Mouse (Mus musculus): Measurements from ENCODE around the gene Ank3. TPM values are rescaled to one million over a fixed set of nuclear protein-coding genes. Genes with fewer than 3 reads are reported as not detected.

Gene Ank3
- polyA plus RNA-seq, 1 experiment from 2014 or later: 86.7 TPM

GRCm38 (mm10) chr10:69581525-69581924 lies 183.0 kb downstream of the Ank3 start:
- no peak overlapping the region for H3K9ac ChIP-seq (ENCODE audit: low read depth, low read length)

GRCm38 (mm10) chr10:69583874-69584481 lies 185.4 kb downstream of the Ank3 start:
- no peak for ATAC-seq
- Histone ChIP-seq H3K9me3 (replicated peaks; ENCODE audit: control insufficient read depth, low read length, poor library complexity, severe bottlenecking) (no peaks in the 10 kb centered on the region), H3K27ac (ENCODE audit: low read length) (peak overlapping the region; percentile 36; the same call in 1 of the 2 replicates), H3K4me3 (ENCODE audit: low read depth, low read length) (no peak overlapping the region), H3K4me1 (ENCODE audit: control insufficient read depth, insufficient read depth, low read length) (peaks cover 26% of the 10 kb centered on the region), H3K9ac (ENCODE audit: low read depth, low read length) (no peak overlapping the region), H3K4me2 (ENCODE audit: low read length) (no peak overlapping the region), H3K36me3 (ENCODE audit: control insufficient read depth, insufficient read depth, low read length) (no peaks in the 10 kb centered on the region), H3K27me3 (ENCODE audit: control insufficient read depth, insufficient read depth, low read depth, low read length) (no peaks in the 10 kb centered on the region)
- WGBS: 24% methylated on average over 11 of the region's 11 CpGs

More at GRCm38 (mm10) chr10:69581525-69581924, 183.0 kb downstream of the Ank3 start:
- peaks cover 38% of the 10 kb centered on the region for H3K4me1 ChIP-seq (ENCODE audit: control insufficient read depth, insufficient read depth, low read length)
- ATAC-seq: no peak
- no peaks in the 10 kb centered on the region for H3K9me3 ChIP-seq (replicated peaks; ENCODE audit: control insufficient read depth, low read length, poor library complexity, severe bottlenecking)
- H3K27ac ChIP-seq (ENCODE audit: low read length): no peak overlapping the region
- H3K4me2 ChIP-seq (ENCODE audit: low read length): no peak overlapping the region
- no peaks in the 10 kb centered on the region for H3K27me3 ChIP-seq (ENCODE audit: control insufficient read depth, insufficient read depth, low read depth, low read length)
- no peaks in the 10 kb centered on the region for H3K36me3 ChIP-seq (ENCODE audit: control insufficient read depth, insufficient read depth, low read length)
- H3K4me3 ChIP-seq (ENCODE audit: low read depth, low read length): no peak overlapping the region
- 93% methylated on average over 2 of the region's 2 CpGs for WGBS

GRCm38 (mm10) chr10:69584566-69584965 lies 186.0 kb downstream of the Ank3 start:
- H3K27me3 ChIP-seq (ENCODE audit: control insufficient read depth, insufficient read depth, low read depth, low read length): no peaks in the 10 kb centered on the region
- peaks cover 23% of the 10 kb centered on the region for H3K4me1 ChIP-seq (ENCODE audit: control insufficient read depth, insufficient read depth, low read length)
- no peak for ATAC-seq
- no peak overlapping the region for H3K9ac ChIP-seq (ENCODE audit: low read depth, low read length)
- no peak overlapping the region for H3K4me3 ChIP-seq (ENCODE audit: low read depth, low read length)
- H3K36me3 ChIP-seq (ENCODE audit: control insufficient read depth, insufficient read depth, low read length): no peaks in the 10 kb centered on the region
- 77% methylated on average over 5 of the region's 5 CpGs for WGBS
- no peak overlapping the region for H3K4me2 ChIP-seq (ENCODE audit: low read length)
- H3K27ac ChIP-seq (ENCODE audit: low read length): no peak overlapping the region
- H3K9me3 ChIP-seq (replicated peaks; ENCODE audit: control insufficient read depth, low read length, poor library complexity, severe bottlenecking): no peaks in the 10 kb centered on the region

- H3K27me3 ChIP-seq (ENCODE audit: control insufficient read depth, insufficient read depth, low read depth, low read length): no peaks in the 10 kb centered on the region
- no peak overlapping the region for H3K4me3 ChIP-seq (ENCODE audit: low read depth, low read length)
- no peaks in the 10 kb centered on the region for H3K36me3 ChIP-seq (ENCODE audit: control insufficient read depth, insufficient read depth, low read length)
- no peak overlapping the region for H3K9ac ChIP-seq (ENCODE audit: low read depth, low read length)
- H3K9me3 ChIP-seq (replicated peaks; ENCODE audit: control insufficient read depth, low read length, poor library complexity, severe bottlenecking): no peaks in the 10 kb centered on the region
- no peak overlapping the region for H3K4me2 ChIP-seq (ENCODE audit: low read length)
- peaks cover 20% of the 10 kb centered on the region for H3K4me1 ChIP-seq (ENCODE audit: control insufficient read depth, insufficient read depth, low read length)
- WGBS: 93% methylated on average over 3 of the region's 3 CpGs
- H3K27ac ChIP-seq (ENCODE audit: low read length): no peak overlapping the region
- ATAC-seq: no peak
These were observed 186.7 kb downstream of the Ank3 start for GRCm38 (mm10) chr10:69585271-69585670.

- no peaks in the 10 kb centered on the region for H3K27me3 ChIP-seq (ENCODE audit: control insufficient read depth, insufficient read depth, low read depth, low read length)
- H3K27ac ChIP-seq (ENCODE audit: low read length): peak overlapping the region; percentile 67
- H3K4me3 ChIP-seq (ENCODE audit: low read depth, low read length): no peak overlapping the region
- 32% methylated on average over 15 of the region's 15 CpGs for WGBS
- H3K4me2 ChIP-seq (ENCODE audit: low read length): peak overlapping the region; percentile 42
- ATAC-seq: peak; percentile 84
- peak overlapping the region; percentile 21; the same call in 1 of the 2 replicates for H3K9ac ChIP-seq (ENCODE audit: low read depth, low read length)
- H3K4me1 ChIP-seq (ENCODE audit: control insufficient read depth, insufficient read depth, low read length): peaks cover 24% of the 10 kb centered on the region
- no peaks in the 10 kb centered on the region; the same call in 1 of the 2 replicates for H3K36me3 ChIP-seq (ENCODE audit: control insufficient read depth, insufficient read depth, low read length)
- no peaks in the 10 kb centered on the region for H3K9me3 ChIP-seq (replicated peaks; ENCODE audit: control insufficient read depth, low read length, poor library complexity, severe bottlenecking)
These were observed 195.9 kb downstream of the Ank3 start for GRCm38 (mm10) chr10:69594186-69595131.

GRCm38 (mm10) chr10:69595487-69595886 lies 196.9 kb downstream of the Ank3 start:
- Histone ChIP-seq H3K4me2 (ENCODE audit: low read length) (no peak overlapping the region), H3K4me3 (ENCODE audit: low read depth, low read length) (no peak overlapping the region), H3K27ac (ENCODE audit: low read length) (no peak overlapping the region), H3K4me1 (ENCODE audit: control insufficient read depth, insufficient read depth, low read length) (peaks cover 24% of the 10 kb centered on the region), H3K27me3 (ENCODE audit: control insufficient read depth, insufficient read depth, low read depth, low read length) (no peaks in the 10 kb centered on the region), H3K9me3 (replicated peaks; ENCODE audit: control insufficient read depth, low read length, poor library complexity, severe bottlenecking) (no peaks in the 10 kb centered on the region), H3K9ac (ENCODE audit: low read depth, low read length) (no peak overlapping the region), H3K36me3 (ENCODE audit: control insufficient read depth, insufficient read depth, low read length) (no peaks in the 10 kb centered on the region; the same call in 1 of the 2 replicates)
- WGBS: 90% methylated on average over 5 of the region's 5 CpGs
- ATAC-seq: no peak

GRCm38 (mm10) chr10:69601471-69601870 lies 202.9 kb downstream of the Ank3 start:
- H3K27me3 ChIP-seq (ENCODE audit: control insufficient read depth, insufficient read depth, low read depth, low read length): no peaks in the 10 kb centered on the region
- no peak overlapping the region for H3K27ac ChIP-seq (ENCODE audit: low read length)
- no peaks in the 10 kb centered on the region for H3K36me3 ChIP-seq (ENCODE audit: control insufficient read depth, insufficient read depth, low read length)
- peaks cover 20% of the 10 kb centered on the region for H3K4me1 ChIP-seq (ENCODE audit: control insufficient read depth, insufficient read depth, low read length)
- H3K4me3 ChIP-seq (ENCODE audit: low read depth, low read length): no peak overlapping the region
- no peak overlapping the region for H3K9ac ChIP-seq (ENCODE audit: low read depth, low read length)
- no peak for ATAC-seq
- H3K9me3 ChIP-seq (replicated peaks; ENCODE audit: control insufficient read depth, low read length, poor library complexity, severe bottlenecking): no peaks in the 10 kb centered on the region
- no peak overlapping the region for H3K4me2 ChIP-seq (ENCODE audit: low read length)
- 71% methylated on average over 3 of the region's 3 CpGs for WGBS

GRCm38 (mm10) chr10:69602711-69603110 lies 204.1 kb downstream of the Ank3 start:
- WGBS: 80% methylated on average over 1 of the region's 1 CpGs
- no peaks in the 10 kb centered on the region for H3K36me3 ChIP-seq (ENCODE audit: control insufficient read depth, insufficient read depth, low read length)
- no peak overlapping the region for H3K27ac ChIP-seq (ENCODE audit: low read length)
- ATAC-seq: no peak
- no peak overlapping the region for H3K4me3 ChIP-seq (ENCODE audit: low read depth, low read length)
- H3K4me1 ChIP-seq (ENCODE audit: control insufficient read depth, insufficient read depth, low read length): peaks cover 25% of the 10 kb centered on the region
- H3K27me3 ChIP-seq (ENCODE audit: control insufficient read depth, insufficient read depth, low read depth, low read length): no peaks in the 10 kb centered on the region
- H3K4me2 ChIP-seq (ENCODE audit: low read length): no peak overlapping the region
- H3K9ac ChIP-seq (ENCODE audit: low read depth, low read length): no peak overlapping the region
- H3K9me3 ChIP-seq (replicated peaks; ENCODE audit: control insufficient read depth, low read length, poor library complexity, severe bottlenecking): no peaks in the 10 kb centered on the region

GRCm38 (mm10) chr10:69604609-69605008 lies 206.0 kb downstream of the Ank3 start:
- Histone ChIP-seq H3K36me3 (ENCODE audit: control insufficient read depth, insufficient read depth, low read length) (0 out of 2 replicates have a peak, but pooled peaks cover 4% of the 10 kb centered on the region), H3K4me1 (ENCODE audit: control insufficient read depth, insufficient read depth, low read length) (peaks cover 28% of the 10 kb centered on the region), H3K27me3 (ENCODE audit: control insufficient read depth, insufficient read depth, low read depth, low read length) (no peaks in the 10 kb centered on the region), H3K9ac (ENCODE audit: low read depth, low read length) (no peak overlapping the region), H3K4me3 (ENCODE audit: low read depth, low read length) (no peak overlapping the region), H3K9me3 (replicated peaks; ENCODE audit: control insufficient read depth, low read length, poor library complexity, severe bottlenecking) (no peaks in the 10 kb centered on the region), H3K4me2 (ENCODE audit: low read length) (no peak overlapping the region), H3K27ac (ENCODE audit: low read length) (no peak overlapping the region)
- no peak for ATAC-seq
- WGBS: 78% methylated on average over 6 of the region's 6 CpGs
